Mouse (Mus musculus): ENCODE data around the gene Spr.
"Not testable (repeated sequence)": the region's sequence is repeated elsewhere in the genome, so short reads cannot be mapped to it uniquely, and the experiment has no call there.

The Spr gene

GRCm38 (mm10) chr6:85150386-85150785, 12.8 kb upstream of the Spr start:
- ChIA-PET POLR2A (interaction anchor here in 1 of 4 experiments (0.6 kb wide), 1 partner anchor 89 kb away, joined by 3 read pairs; no protein-coding TSS in a partner anchor), CTCF (interaction anchor here in 2 of 4 experiments (0.6 to 0.8 kb wide), 3 partner anchors 10 to 15 kb away, joined by 3 to 4 read pairs (median 3); partner anchors contain the start of gene Spr (in 1 of the 2))

GRCm38 (mm10) chr6:85147636-85148035, 10.1 kb upstream of the Spr start:
- CTCF ChIA-PET = interaction anchor here in 2 of 4 experiments (1.1 to 1.3 kb wide), 2 partner anchors 8 to 11 kb away, joined by 4 to 5 read pairs; partner anchors contain the start of gene Spr (in 1 of the 2)
- POLR2A ChIA-PET = interaction anchor here in 1 of 4 experiments (0.5 to 1.5 kb wide), 2 partner anchors 10 to 16 kb away, joined by 3 to 4 read pairs; partner anchors contain the start of gene Spr

GRCm38 (mm10) chr6:85144466-85144865, 6.9 kb upstream of the Spr start:
- CTCF ChIA-PET = interaction anchor here in 3 of 4 experiments (0.9 to 2.5 kb wide), 4 partner anchors 10 to 107 kb away, joined by 3 to 9 read pairs (median 6); no protein-coding TSS in a partner anchor

GRCm38 (mm10) chr6:85141013-85141412, 3.4 kb upstream of the Spr start:
- POLR2A ChIA-PET = not testable (repeated sequence)
- CTCF ChIA-PET = interaction anchor here in 2 of 4 experiments (0.8 to 0.9 kb wide), 2 partner anchors 19 to 270 kb away, joined by 3 read pairs; no protein-coding TSS in a partner anchor

More at GRCm38 (mm10) chr6:85144466-85144865, 6.9 kb upstream of the Spr start:
- POLR2A ChIA-PET = interaction anchor here in 1 of 4 experiments (1.3 kb wide), 1 partner anchor 304 kb away, joined by 3 read pairs; no protein-coding TSS in a partner anchor

- ChIA-PET CTCF (no interaction called here), POLR2A (no interaction called here)
Measured at GRCm38 (mm10) chr6:85139534-85139933, 2.0 kb upstream of the Spr start.

- POLR2A ChIA-PET = interaction anchor here in 3 of 4 experiments (0.6 to 2.4 kb wide), 60 partner anchors 10 to 1305 kb away, joined by 3 to 39 read pairs (median 4); partner anchors contain the start of genes Rab11fip5 (in 3 of the 3), Cct7 (in 2 of the 3), Emx1 (in 2 of the 3) and Pradc1 (in 2 of the 3)
- CTCF ChIA-PET = interaction anchor here (0.6 to 2.3 kb wide), 60 partner anchors 9 to 1249 kb away, joined by 3 to 39 read pairs (median 4); partner anchors contain the start of genes Alms1 (in 1 of the 4), Cct7 (in 1 of the 4), Pradc1 (in 1 of the 4) and Rab11fip5 (in 1 of the 4)
Measured at GRCm38 (mm10) chr6:85136784-85137183, 782 bp downstream of the Spr start.

- POLR2A ChIA-PET = interaction anchor here in 2 of 4 experiments (0.7 to 1.3 kb wide), 4 partner anchors 17 to 94 kb away, joined by 3 to 4 read pairs (median 4); no protein-coding TSS in a partner anchor
- CTCF ChIA-PET = interaction anchor here (0.6 to 2.6 kb wide), 10 partner anchors 11 to 756 kb away, joined by 3 to 20 read pairs (median 4); no protein-coding TSS in a partner anchor
Measured at GRCm38 (mm10) chr6:85132794-85133193, 4.8 kb downstream of the Spr start.

GRCm38 (mm10) chr6:85132237-85132636, 5.3 kb downstream of the Spr start:
- POLR2A ChIA-PET = interaction anchor here in 2 of 4 experiments (0.6 to 1.3 kb wide), 5 partner anchors 16 to 94 kb away, joined by 3 to 4 read pairs (median 4); no protein-coding TSS in a partner anchor
- CTCF ChIA-PET = interaction anchor here (0.6 to 2.6 kb wide), 10 partner anchors 10 to 756 kb away, joined by 3 to 20 read pairs (median 4); no protein-coding TSS in a partner anchor

GRCm38 (mm10) chr6:85131673-85132072, 5.9 kb downstream of the Spr start:
- ChIA-PET POLR2A (interaction anchor here in 2 of 4 experiments (0.6 to 1.3 kb wide), 3 partner anchors 16 to 95 kb away, joined by 3 to 4 read pairs (median 3); no protein-coding TSS in a partner anchor), CTCF (interaction anchor here in 2 of 4 experiments (0.6 to 2.6 kb wide), 4 partner anchors 94 to 541 kb away, joined by 3 to 20 read pairs (median 10); no protein-coding TSS in a partner anchor)

- CTCF ChIA-PET = interaction anchor here in 2 of 4 experiments (0.6 to 1.7 kb wide), 2 partner anchors 80 to 194 kb away, joined by 3 to 5 read pairs; no protein-coding TSS in a partner anchor
Measured at GRCm38 (mm10) chr6:85117545-85118511, 19.7 kb downstream of the Spr start.

GRCm38 (mm10) chr6:85105033-85105615, 32.4 kb downstream of the Spr start:
- CTCF ChIA-PET = interaction anchor here in 3 of 4 experiments (0.5 to 1.3 kb wide), 6 partner anchors 32 to 372 kb away, joined by 3 to 4 read pairs (median 3); partner anchors contain the start of gene Spr (in 1 of the 3)
- POLR2A ChIA-PET = interaction anchor here (0.5 to 8.1 kb wide), 127 partner anchors 9 to 1407 kb away, joined by 3 to 658 read pairs (median 5); partner anchors contain the start of genes Exoc6b (in 3 of the 4), Pradc1 (in 3 of the 4), Spr (in 3 of the 4) and Cct7 (in 2 of the 4)

More at GRCm38 (mm10) chr6:85117545-85118511, 19.7 kb downstream of the Spr start:
- POLR2A ChIA-PET = interaction anchor here in 1 of 4 experiments (0.8 to 1.1 kb wide), 3 partner anchors 12 to 43 kb away, joined by 3 to 4 read pairs (median 4); no protein-coding TSS in a partner anchor

- ChIA-PET CTCF (interaction anchor here in 1 of 4 experiments (0.6 to 0.9 kb wide), 3 partner anchors 65 to 133 kb away, joined by 3 to 4 read pairs (median 3); no protein-coding TSS in a partner anchor), POLR2A (interaction anchor here (0.7 to 8.1 kb wide), 25 partner anchors 8 to 271 kb away, joined by 3 to 658 read pairs (median 12); partner anchors contain the start of genes Exoc6b (in 2 of the 4), Rab11fip5 (in 1 of the 4) and Spr (in 1 of the 4))
Measured at GRCm38 (mm10) chr6:85103321-85103720, 34.2 kb downstream of the Spr start.

- ChIA-PET POLR2A (interaction anchor here in 3 of 4 experiments (1.0 to 4.6 kb wide), 7 partner anchors 9 to 22 kb away, joined by 3 to 53 read pairs (median 7); no protein-coding TSS in a partner anchor), CTCF (no interaction called here)
Measured at GRCm38 (mm10) chr6:85096441-85096840, 41.1 kb downstream of the Spr start.

- CTCF ChIA-PET = interaction anchor here in 1 of 4 experiments (0.7 kb wide), 1 partner anchor 10 kb away, joined by 3 read pairs; no protein-coding TSS in a partner anchor
- POLR2A ChIA-PET = interaction anchor here in 3 of 4 experiments (0.8 to 25.4 kb wide), 11 partner anchors 11 to 71 kb away, joined by 3 to 658 read pairs (median 5); partner anchors contain the start of gene Exoc6b (in 1 of the 3)
Measured at GRCm38 (mm10) chr6:85087425-85087824, 50.1 kb downstream of the Spr start.

GRCm38 (mm10) chr6:85086645-85087044, 50.9 kb downstream of the Spr start:
- ChIA-PET POLR2A (interaction anchor here in 3 of 4 experiments (0.6 to 25.4 kb wide), 9 partner anchors 9 to 245 kb away, joined by 3 to 658 read pairs (median 5); partner anchors contain the start of gene Exoc6b (in 1 of the 3)), CTCF (interaction anchor here in 1 of 4 experiments (0.7 kb wide), 1 partner anchor 574 kb away, joined by 6 read pairs; no protein-coding TSS in a partner anchor)
